Mouse (Mus musculus) testis, adult 10 weeks (tissue): Measurements from ENCODE around the gene Hist1h2bm. TPM values are rescaled to one million over a fixed set of nuclear protein-coding genes. Genes with fewer than 3 reads are reported as not detected.

Experiments used
- polyA plus RNA-seq: library from polyadenylated mRNA; stranded (reverse); fragments of 350-450 nt; fragmentation: Illumina TruSeq; extraction: RNeasy Lipid Tissue Mini Kit (QIAGEN cat#74804); gene quantifications from one replicate; pipeline ENCODE4 v1.2.3, GENCODE M21; 2014; ENCODE audit warnings: low read depth, low replicate concordance

The Hist1h2bm gene
- polyA plus RNA-seq, result not detected

GRCm38 (mm10) chr13:21721757-21722372 is at the start of gene Hist1h2bm:
TSS of gene Hist1h2bm (plus strand) at chr13:21722044.

GRCm38 (mm10) chr13:21677305-21677704 is 44.5 kb upstream of the Hist1h2bm start, which contains the start of gene Olfr1360:
TSS of gene Olfr1360 (minus strand) at chr13:21677405.

GRCm38 (mm10) chr13:21697811-21698210 is 24.0 kb upstream of the Hist1h2bm start, which contains the start of gene Olfr1359:
TSS of gene Olfr1359 (plus strand) at chr13:21698111.

GRCm38 (mm10) chr13:21715864-21716539 is 5.8 kb upstream of the Hist1h2bm start, which contains the start of the genes Hist1h2bl and Hist1h2ai:
TSS of gene Hist1h2bl (minus strand) at chr13:21716143.
TSS of gene Hist1h2ai (plus strand) at chr13:21716422.

DNA sequence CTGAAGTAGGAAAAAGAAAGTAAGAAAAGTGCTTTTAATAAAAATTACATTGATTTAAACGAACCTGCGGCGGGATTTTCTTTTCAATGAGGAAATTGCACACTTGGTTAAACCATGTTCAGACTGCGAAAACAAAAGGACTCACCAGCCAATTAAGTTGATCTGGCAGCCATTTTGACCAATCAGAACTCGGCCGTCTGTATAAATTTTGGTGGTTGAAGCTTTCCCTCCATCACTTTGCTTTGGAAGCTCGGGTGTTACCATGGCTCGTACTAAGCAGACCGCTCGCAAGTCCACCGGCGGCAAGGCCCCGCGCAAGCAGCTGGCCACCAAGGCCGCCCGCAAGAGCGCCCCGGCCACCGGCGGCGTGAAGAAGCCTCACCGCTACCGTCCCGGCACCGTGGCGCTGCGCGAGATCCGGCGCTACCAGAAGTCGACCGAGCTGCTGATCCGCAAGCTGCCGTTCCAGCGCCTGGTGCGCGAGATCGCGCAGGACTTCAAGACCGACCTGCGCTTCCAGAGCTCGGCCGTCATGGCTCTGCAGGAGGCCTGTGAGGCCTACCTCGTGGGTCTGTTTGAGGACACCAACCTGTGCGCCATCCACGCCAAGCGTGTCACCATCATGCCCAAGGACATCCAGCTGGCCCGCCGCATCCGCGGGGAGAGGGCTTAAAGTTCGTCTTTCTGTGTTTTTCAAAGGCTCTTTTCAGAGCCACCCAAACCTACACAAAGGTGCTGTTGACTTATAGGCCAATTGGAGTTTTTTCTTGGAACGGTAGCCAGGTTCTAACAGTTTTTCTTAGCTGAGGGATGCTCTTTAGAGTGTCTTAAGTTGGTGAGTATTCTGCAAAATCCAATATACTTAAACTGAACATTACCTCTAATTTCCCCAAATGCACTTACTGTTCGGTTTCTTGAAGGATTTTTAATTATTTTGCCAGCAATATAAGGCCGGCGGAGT is 4.2 kb upstream of the Hist1h2bm start, which contains the start of gene Hist1h3h:
TSS of gene Hist1h3h (plus strand) at position 263 of the 961 bp plus-strand sequence.

DNA sequence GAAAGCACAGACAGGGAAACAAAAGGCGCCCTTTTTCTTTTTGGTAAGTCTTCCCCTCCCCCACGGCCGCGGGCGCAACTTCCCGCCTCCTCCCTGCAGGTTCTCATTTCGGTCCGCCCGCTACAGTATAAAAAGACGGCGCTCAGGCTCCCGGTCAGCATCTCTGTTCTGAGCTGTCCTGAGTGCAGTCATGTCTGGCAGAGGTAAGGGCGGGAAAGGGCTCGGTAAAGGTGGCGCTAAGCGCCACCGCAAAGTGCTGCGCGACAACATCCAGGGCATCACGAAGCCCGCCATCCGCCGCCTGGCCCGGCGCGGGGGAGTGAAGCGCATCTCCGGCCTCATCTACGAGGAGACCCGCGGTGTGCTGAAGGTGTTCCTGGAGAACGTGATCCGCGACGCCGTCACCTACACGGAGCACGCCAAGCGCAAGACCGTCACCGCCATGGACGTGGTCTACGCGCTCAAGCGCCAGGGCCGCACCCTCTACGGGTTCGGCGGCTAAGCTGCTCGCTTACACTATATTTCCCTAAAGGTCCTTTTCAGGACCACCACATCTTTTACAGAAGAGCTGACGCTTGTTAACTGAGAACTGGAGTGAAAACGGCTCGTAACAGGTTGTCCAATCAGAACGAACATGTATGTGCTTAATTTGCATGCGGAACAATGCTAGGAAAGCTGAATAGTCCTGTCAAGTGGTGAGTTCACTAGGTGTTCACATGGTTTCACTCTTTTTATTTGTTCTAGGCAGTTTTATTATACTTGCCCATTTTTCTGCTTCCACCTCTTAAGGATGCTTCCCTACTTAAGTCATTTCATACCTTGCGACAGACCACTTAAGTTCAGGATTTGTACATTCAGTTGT is 13.3 kb downstream of the Hist1h2bm start, which contains the start of gene Hist1h4j:
TSS of gene Hist1h4j (plus strand) at position 159 of the 862 bp plus-strand sequence.

DNA sequence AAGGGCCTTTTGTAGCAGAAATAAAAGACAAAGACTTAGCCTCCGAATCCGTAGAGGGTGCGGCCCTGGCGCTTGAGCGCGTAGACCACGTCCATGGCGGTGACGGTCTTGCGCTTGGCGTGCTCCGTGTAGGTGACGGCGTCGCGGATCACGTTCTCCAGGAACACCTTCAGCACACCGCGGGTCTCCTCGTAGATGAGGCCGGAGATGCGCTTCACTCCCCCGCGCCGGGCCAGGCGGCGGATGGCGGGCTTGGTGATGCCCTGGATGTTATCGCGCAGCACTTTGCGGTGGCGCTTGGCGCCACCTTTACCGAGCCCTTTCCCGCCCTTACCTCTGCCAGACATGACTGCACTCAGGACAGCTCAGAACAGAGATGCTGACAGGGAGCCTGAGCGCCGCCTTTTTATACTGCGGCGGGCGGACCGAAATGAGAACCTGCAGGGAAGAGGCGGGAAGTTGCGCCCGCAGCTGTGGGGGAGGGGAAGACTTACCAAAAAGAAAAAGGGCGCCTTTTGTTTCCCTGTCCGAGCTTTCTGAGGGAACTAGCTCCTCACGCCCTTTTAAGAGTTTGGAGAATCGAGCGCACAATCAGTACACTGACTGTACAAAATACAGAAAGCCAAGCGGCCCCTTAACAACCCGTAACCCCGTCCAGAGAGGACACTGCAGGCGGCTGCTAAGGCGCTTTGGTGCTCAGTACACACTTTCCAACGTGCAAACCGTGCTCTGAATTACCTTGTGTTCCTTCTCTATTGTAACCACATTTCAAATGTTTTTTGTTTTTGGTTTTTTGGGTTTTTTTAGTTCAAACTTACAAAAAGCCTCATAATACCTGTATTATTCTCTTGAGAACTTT is 28.5 kb downstream of the Hist1h2bm start, which contains the start of gene Hist1h4k:
TSS of gene Hist1h4k (minus strand) at position 347 of the 859 bp plus-strand sequence.

GRCm38 (mm10) chr13:21753524-21754285 is 31.9 kb downstream of the Hist1h2bm start, which contains the start of the genes Hist1h2ak and Hist1h2bn:
TSS of gene Hist1h2ak (minus strand) at chr13:21753827.
TSS of gene Hist1h2bn (plus strand) at chr13:21754123.

Other genes starting within 250 kb of the Hist1h2bm start
- 0.67 TPM for gene Zkscan4, start 243.1 kb upstream of the Hist1h2bm start, polyA plus RNA-seq
- not detected for gene Gm10065, start 242.6 kb upstream of the Hist1h2bm start, polyA plus RNA-seq
- 10.2 TPM for gene AK157302, start 226.8 kb upstream of the Hist1h2bm start, polyA plus RNA-seq
- gene Gm11273, start 220.6 kb upstream of the Hist1h2bm start, polyA plus RNA-seq, result 0.88 TPM
- gene Zkscan8, start 190.9 kb upstream of the Hist1h2bm start, polyA plus RNA-seq, result 9.0 TPM
- not detected for gene Olfr1366, start 179.2 kb upstream of the Hist1h2bm start, polyA plus RNA-seq
- gene Olfr1535, start 162.2 kb upstream of the Hist1h2bm start, polyA plus RNA-seq, result not detected
- gene Olfr1364, start 140.3 kb upstream of the Hist1h2bm start, polyA plus RNA-seq, result not detected
- not detected for gene Olfr1362, start 108.0 kb upstream of the Hist1h2bm start, polyA plus RNA-seq
- gene Olfr11, start 79.5 kb upstream of the Hist1h2bm start, polyA plus RNA-seq, result not detected
- not detected for gene Olfr1361, start 58.7 kb upstream of the Hist1h2bm start, polyA plus RNA-seq
- not detected for gene Olfr1360, start 44.6 kb upstream of the Hist1h2bm start, polyA plus RNA-seq
- not detected for gene Olfr1359, start 23.9 kb upstream of the Hist1h2bm start, polyA plus RNA-seq
- not detected for gene Hist1h2bl, start 5.9 kb upstream of the Hist1h2bm start, polyA plus RNA-seq
- not detected for gene Hist1h2ai, start 5.6 kb upstream of the Hist1h2bm start, polyA plus RNA-seq
- not detected for gene Hist1h3h, start 4.4 kb upstream of the Hist1h2bm start, polyA plus RNA-seq
- gene Hist1h4j, start 13.0 kb downstream of the Hist1h2bm start, polyA plus RNA-seq, result not detected
- not detected for gene Hist1h4k, start 28.5 kb downstream of the Hist1h2bm start, polyA plus RNA-seq
- gene Hist1h2ak, start 31.8 kb downstream of the Hist1h2bm start, polyA plus RNA-seq, result not detected
- gene Hist1h2bn, start 32.1 kb downstream of the Hist1h2bm start, polyA plus RNA-seq, result not detected
- not detected for gene Hist1h1b, start 58.6 kb downstream of the Hist1h2bm start, polyA plus RNA-seq
- not detected for gene Hist1h3i, start 61.3 kb downstream of the Hist1h2bm start, polyA plus RNA-seq
- gene Hist1h2an, start 65.2 kb downstream of the Hist1h2bm start, polyA plus RNA-seq, result not detected
- 27.9 TPM for gene Hist1h2bp, start 65.4 kb downstream of the Hist1h2bm start, polyA plus RNA-seq
- gene Hist1h2bq, start 88.2 kb downstream of the Hist1h2bm start, polyA plus RNA-seq, result not detected
- gene Hist1h2ao, start 88.4 kb downstream of the Hist1h2bm start, polyA plus RNA-seq, result not detected
- not detected for gene Hist1h4m, start 89.7 kb downstream of the Hist1h2bm start, polyA plus RNA-seq
- not detected for gene Hist1h4n, start 110.2 kb downstream of the Hist1h2bm start, polyA plus RNA-seq
- not detected for gene Hist1h2ap, start 111.5 kb downstream of the Hist1h2bm start, polyA plus RNA-seq
- gene Hist1h2br, start 111.7 kb downstream of the Hist1h2bm start, polyA plus RNA-seq, result 0.48 TPM
- 25.6 TPM for gene Zfp184, start 223.1 kb downstream of the Hist1h2bm start, polyA plus RNA-seq